Mouse (Mus musculus) neural tube, embryonic 12.5 days (tissue): ENCODE measurements around the gene Ephb3. TPM values are rescaled to one million over a fixed set of nuclear protein-coding genes. Genes with fewer than 3 reads are reported as not detected.

Experiments
- ATAC-seq: fragments of 200-750 bp; cut with Nextera tagmentation; 2 replicates; pipeline ENCODE4 v1.8.0; 2017; ENCODE audit warnings: low read depth, mild to moderate bottlenecking, moderate TSS enrichment, moderate library complexity; ENCODE audit not compliant: low FRiP score
- H3K27ac ChIP-seq: fragments of 300-500 bp; sonication (generic); 2 replicates; pipeline ENCODE4 v1.5.1; 2016
- H3K27me3 ChIP-seq: fragments of 300-500 bp; sonication (generic); replicated peaks from 2 replicates; pipeline ENCODE4 v1.6.1; 2016; ENCODE audit warnings: mild to moderate bottlenecking
- H3K36me3 ChIP-seq: fragments of 300-500 bp; sonication (generic); 2 replicates; pipeline ENCODE4 v1.6.1; 2016; ENCODE audit warnings: mild to moderate bottlenecking
- H3K4me1 ChIP-seq: fragments of 300-500 bp; sonication (generic); 2 replicates; pipeline ENCODE4 v1.6.1; 2016
- H3K4me2 ChIP-seq: fragments of 300-500 bp; sonication (generic); replicated peaks from 2 replicates; pipeline ENCODE4 v1.6.1; 2016; ENCODE audit warnings: mild to moderate bottlenecking
- H3K4me3 ChIP-seq: fragments of 300-500 bp; sonication (generic); 2 replicates; pipeline ENCODE4 v1.5.1; 2016
- H3K9ac ChIP-seq: fragments of 300-500 bp; sonication (generic); 2 replicates; pipeline ENCODE4 v1.6.1; 2016; ENCODE audit warnings: mild to moderate bottlenecking
- H3K9me3 ChIP-seq: fragments of 300-500 bp; sonication (generic); 2 replicates; pipeline ENCODE4 v1.6.1; 2016; ENCODE audit warnings: mild to moderate bottlenecking
- WGBS: fragments of 180-500 bp; shearing (Covaris S2); methylation state at CpG from one replicate; pipeline ENCODE4 v1.1.7; 2016; 5-methylcytosine and 5-hydroxymethylcytosine counted together
- polyA plus RNA-seq: library from polyadenylated mRNA; unstranded; fragments of >200 nt; fragmentation: Nextera tagmentation; extraction: Ambion mirVana; gene quantifications from 2 replicates; pipeline ENCODE4 v1.2.1, GENCODE M21; 2016

Gene Ephb3
- polyA plus RNA-seq, 1 experiment from 2014 or later: 20.4 TPM

DNA sequence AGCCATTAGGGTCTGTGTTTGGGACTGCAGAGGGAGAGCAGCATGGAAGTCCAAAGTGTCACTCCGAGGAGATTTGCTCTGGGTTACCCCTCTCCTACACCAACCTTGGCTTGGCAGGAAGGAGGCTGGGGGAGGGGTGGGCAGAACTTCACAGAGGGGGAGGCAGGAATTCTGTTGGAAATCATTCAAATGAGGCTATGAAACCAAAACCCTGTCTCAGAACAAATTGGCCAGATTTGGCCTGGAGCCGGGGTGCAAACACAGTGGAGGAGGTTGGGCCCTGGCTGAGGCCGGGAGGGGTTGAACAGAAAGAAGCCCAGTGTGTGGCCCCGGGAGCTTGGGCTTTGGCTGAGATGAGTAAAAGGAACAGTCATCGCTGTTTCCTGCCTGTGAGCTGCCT, 34.2 kb downstream of the Ephb3 start:
- Histone ChIP-seq H3K4me3 (no peak overlapping the region), H3K36me3 (no peaks in the 10 kb centered on the region), H3K27me3 (0 out of 2 replicates have a peak, but pooled peaks cover 5% of the 10 kb centered on the region), H3K27ac (no peak overlapping the region), H3K4me2 (0 out of 2 replicates have a peak overlapping the region, but pooled peaks have one; percentile 12), H3K4me1 (peaks cover 37% of the 10 kb centered on the region), H3K9me3 (no peaks in the 10 kb centered on the region), H3K9ac (no peak overlapping the region)
- ATAC-seq: peak; percentile 25; the same call in 1 of the 2 replicates
- 19% methylated on average over 5 of the region's 5 CpGs for WGBS

DNA sequence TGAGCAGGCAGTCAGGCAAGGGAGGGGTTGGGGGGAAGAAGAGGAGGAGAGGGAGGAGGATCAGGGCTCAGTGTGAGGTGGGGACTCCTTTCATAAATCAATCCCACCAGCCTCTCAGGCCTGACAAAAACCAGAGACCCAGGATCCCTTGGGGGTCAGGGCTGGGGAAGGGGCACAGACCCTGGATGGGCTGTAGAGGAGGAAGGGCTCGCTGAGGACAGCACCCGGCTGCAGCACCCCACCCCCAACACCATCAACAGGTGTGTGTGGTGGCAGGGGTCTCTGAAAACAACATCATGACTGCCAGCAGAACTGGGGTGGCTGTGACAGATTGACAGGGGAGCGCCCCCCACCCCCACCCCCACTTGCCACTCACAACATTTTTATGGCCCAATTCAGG, 36.0 kb downstream of the Ephb3 start:
- H3K27me3 ChIP-seq: 0 out of 2 replicates have a peak, but pooled peaks cover 5% of the 10 kb centered on the region
- no peak overlapping the region for H3K4me3 ChIP-seq
- H3K27ac ChIP-seq: no peak overlapping the region
- WGBS: 24% methylated on average over 3 of the region's 3 CpGs
- no peak overlapping the region for H3K4me2 ChIP-seq
- no peaks in the 10 kb centered on the region for H3K9me3 ChIP-seq
- peaks cover 40% of the 10 kb centered on the region for H3K4me1 ChIP-seq
- ATAC-seq: no peak
- no peaks in the 10 kb centered on the region for H3K36me3 ChIP-seq
- no peak overlapping the region for H3K9ac ChIP-seq

DNA sequence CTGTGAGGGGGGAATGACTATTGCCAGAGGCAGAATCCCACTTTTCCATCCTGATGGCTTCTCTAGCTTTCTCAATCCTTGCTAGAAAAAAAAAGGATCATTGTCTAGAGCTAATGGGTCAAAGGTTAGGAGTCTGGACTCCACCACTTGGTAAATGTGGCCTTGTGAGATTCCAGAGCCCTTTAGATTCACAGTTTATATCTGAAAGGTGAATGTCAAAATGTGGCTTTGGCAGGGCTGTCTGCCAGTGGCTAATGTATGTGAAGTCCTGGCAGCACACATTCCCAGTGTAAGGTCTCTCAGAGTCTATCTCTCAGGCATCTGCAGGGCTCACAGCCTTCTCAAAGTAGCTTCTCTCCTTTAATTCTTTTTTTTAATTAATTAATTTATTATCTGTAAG, 36.5 kb downstream of the Ephb3 start:
- peaks cover 45% of the 10 kb centered on the region for H3K4me1 ChIP-seq
- H3K4me3 ChIP-seq: no peak overlapping the region
- no peak overlapping the region for H3K27ac ChIP-seq
- no peak overlapping the region for H3K9ac ChIP-seq
- H3K36me3 ChIP-seq: no peaks in the 10 kb centered on the region
- H3K9me3 ChIP-seq: no peaks in the 10 kb centered on the region
- H3K4me2 ChIP-seq: no peak overlapping the region
- no peak for ATAC-seq
- 0 out of 2 replicates have a peak, but pooled peaks cover 5% of the 10 kb centered on the region for H3K27me3 ChIP-seq

DNA sequence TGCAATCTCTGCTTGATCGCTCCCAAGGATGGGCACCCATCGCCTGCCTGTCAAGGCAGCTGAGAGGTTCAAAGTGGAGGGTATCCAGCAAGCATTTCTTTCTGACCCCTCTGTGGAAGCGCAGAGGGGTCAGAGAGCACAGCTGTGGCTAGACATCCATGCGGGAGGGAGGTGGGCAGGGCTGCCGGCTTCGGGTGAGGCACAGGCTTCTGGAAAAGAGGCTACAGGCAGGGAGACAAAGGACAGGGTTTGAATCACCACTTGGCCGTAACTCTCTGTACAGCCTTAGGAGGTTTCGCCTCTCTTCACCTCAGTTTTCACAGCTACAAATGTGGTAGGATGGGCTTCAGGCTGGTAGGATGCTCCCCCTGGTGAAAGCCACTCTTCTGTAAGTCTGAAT, 38.4 kb downstream of the Ephb3 start:
- H3K4me3 ChIP-seq: no peak overlapping the region
- H3K4me1 ChIP-seq: peaks cover 60% of the 10 kb centered on the region
- peaks cover 19% of the 10 kb centered on the region for H3K27me3 ChIP-seq
- no peak for ATAC-seq
- H3K9me3 ChIP-seq: no peaks in the 10 kb centered on the region
- WGBS: 29% methylated on average over 8 of the region's 8 CpGs
- no peak overlapping the region for H3K4me2 ChIP-seq
- H3K9ac ChIP-seq: no peak overlapping the region
- no peaks in the 10 kb centered on the region for H3K36me3 ChIP-seq
- H3K27ac ChIP-seq: no peak overlapping the region

- no peak for ATAC-seq
- Histone ChIP-seq H3K9me3 (no peaks in the 10 kb centered on the region), H3K27ac (no peak overlapping the region), H3K4me2 (no peak overlapping the region), H3K4me3 (no peak overlapping the region), H3K27me3 (peaks cover 37% of the 10 kb centered on the region), H3K4me1 (peaks cover 55% of the 10 kb centered on the region), H3K9ac (no peak overlapping the region), H3K36me3 (no peaks in the 10 kb centered on the region)
- 57% methylated on average over 3 of the region's 3 CpGs for WGBS
Observed at GRCm38 (mm10) chr16:21244803-21245202, 40.2 kb downstream of the Ephb3 start.

- H3K4me1 ChIP-seq: peaks cover 50% of the 10 kb centered on the region
- WGBS: 19% methylated on average over 7 of the region's 7 CpGs
Observed at GRCm38 (mm10) chr16:21245387-21245786, 40.8 kb downstream of the Ephb3 start.

DNA sequence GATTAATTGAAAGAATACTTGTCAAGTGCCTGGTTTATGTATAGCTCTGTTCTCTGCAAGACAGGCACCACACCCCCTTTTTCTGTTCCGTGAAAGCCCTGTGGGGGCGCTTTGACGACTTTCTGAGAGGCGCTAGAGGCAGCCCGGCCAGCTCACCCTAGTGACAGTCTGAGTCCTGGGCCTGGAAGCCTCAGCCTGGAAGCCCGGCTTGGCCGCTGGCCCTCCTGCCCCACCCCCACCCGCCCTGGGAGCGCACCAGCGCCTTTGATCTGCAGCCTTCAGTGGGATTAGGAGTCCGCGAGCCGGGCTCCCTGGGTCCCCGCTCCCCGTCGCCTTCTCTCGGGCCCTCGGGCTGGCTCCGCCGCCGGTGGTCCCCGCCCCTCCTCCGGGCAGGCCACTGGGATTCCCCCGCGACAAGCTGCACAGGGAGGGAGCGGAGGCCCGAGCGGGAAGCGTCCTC, 41.4 kb downstream of the Ephb3 start:
- Histone ChIP-seq H3K4me2 (peak overlapping the region; percentile 86), H3K9ac (peak overlapping the region; percentile 56), H3K4me1 (peaks cover 45% of the 10 kb centered on the region), H3K36me3 (no peaks in the 10 kb centered on the region), H3K9me3 (no peaks in the 10 kb centered on the region), H3K4me3 (peak overlapping the region; percentile 42), H3K27me3 (peaks cover 45% of the 10 kb centered on the region), H3K27ac (no peak overlapping the region)
- WGBS: under 1% methylated on average over 29 of the region's 29 CpGs
- peak; percentile 70 for ATAC-seq

More at GRCm38 (mm10) chr16:21245387-21245786, 40.8 kb downstream of the Ephb3 start:
- ATAC-seq: no peak
- H3K27me3 ChIP-seq: peaks cover 42% of the 10 kb centered on the region
- no peak overlapping the region for H3K4me3 ChIP-seq
- no peak overlapping the region for H3K27ac ChIP-seq
- no peak overlapping the region for H3K9ac ChIP-seq
- H3K4me2 ChIP-seq: peak overlapping the region; percentile 86; the same call in 1 of the 2 replicates
- H3K36me3 ChIP-seq: no peaks in the 10 kb centered on the region
- H3K9me3 ChIP-seq: no peaks in the 10 kb centered on the region

- H3K4me1 ChIP-seq: peaks cover 43% of the 10 kb centered on the region
- H3K27me3 ChIP-seq: peaks cover 45% of the 10 kb centered on the region
- H3K36me3 ChIP-seq: no peaks in the 10 kb centered on the region
- peak overlapping the region; percentile 86 for H3K4me2 ChIP-seq
- 1% methylated on average over 33 of the region's 33 CpGs for WGBS
- no peaks in the 10 kb centered on the region for H3K9me3 ChIP-seq
- peak overlapping the region; percentile 56 for H3K9ac ChIP-seq
- peak; percentile 54 for ATAC-seq
- H3K27ac ChIP-seq: no peak overlapping the region
- peak overlapping the region; percentile 42 for H3K4me3 ChIP-seq
Observed at GRCm38 (mm10) chr16:21246391-21247036, 42.0 kb downstream of the Ephb3 start.

DNA sequence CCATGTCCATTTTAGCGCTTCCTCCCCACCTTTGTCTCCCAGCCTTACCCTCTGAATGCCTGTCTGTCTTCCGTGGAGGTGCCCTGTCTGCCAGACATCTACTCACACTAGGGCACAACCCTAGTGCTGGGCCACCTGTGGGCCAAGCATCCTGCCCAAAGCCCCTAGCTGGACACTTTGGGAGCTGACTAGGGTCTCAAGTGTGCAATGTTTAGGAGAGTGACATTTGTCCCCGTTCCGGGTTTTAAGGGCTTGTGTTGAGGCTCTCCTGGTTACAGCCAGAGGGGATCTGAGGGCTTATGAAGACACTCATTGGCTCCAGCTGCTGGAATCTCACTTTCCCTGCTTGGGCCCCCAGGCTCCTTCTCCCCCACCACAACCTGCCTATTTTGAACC, 42.5 kb downstream of the Ephb3 start:
- H3K9me3 ChIP-seq: no peaks in the 10 kb centered on the region
- H3K36me3 ChIP-seq: no peaks in the 10 kb centered on the region
- H3K4me2 ChIP-seq: peak overlapping the region; percentile 86
- H3K4me1 ChIP-seq: peaks cover 43% of the 10 kb centered on the region
- H3K9ac ChIP-seq: no peak overlapping the region
- no peak overlapping the region; the same call in 1 of the 2 replicates for H3K4me3 ChIP-seq
- H3K27ac ChIP-seq: no peak overlapping the region
- peak; percentile 18; the same call in 1 of the 2 replicates for ATAC-seq
- peaks cover 45% of the 10 kb centered on the region for H3K27me3 ChIP-seq
- under 1% methylated on average over 4 of the region's 4 CpGs for WGBS

GRCm38 (mm10) chr16:21247871-21248712, 43.5 kb downstream of the Ephb3 start:
- H3K4me1 ChIP-seq: peaks cover 37% of the 10 kb centered on the region
- peak overlapping the region; percentile 51 for H3K9ac ChIP-seq
- H3K9me3 ChIP-seq: no peaks in the 10 kb centered on the region
- peak overlapping the region; percentile 78 for H3K4me2 ChIP-seq
- H3K36me3 ChIP-seq: no peaks in the 10 kb centered on the region
- H3K27me3 ChIP-seq: peaks cover 40% of the 10 kb centered on the region
- 3% methylated on average over 38 of the region's 38 CpGs for WGBS
- H3K4me3 ChIP-seq: peak overlapping the region; percentile 36
- ATAC-seq: 0 out of 2 replicates have a peak, but pooled peaks have one; percentile 5
- H3K27ac ChIP-seq: no peak overlapping the region

GRCm38 (mm10) chr16:21248713-21249531, 44.4 kb downstream of the Ephb3 start:
- Histone ChIP-seq H3K36me3 (no peaks in the 10 kb centered on the region), H3K4me3 (peak overlapping the region; percentile 36), H3K27me3 (peaks cover 40% of the 10 kb centered on the region), H3K4me2 (peak overlapping the region; percentile 78), H3K9me3 (no peaks in the 10 kb centered on the region), H3K27ac (no peak overlapping the region), H3K9ac (peak overlapping the region; percentile 51), H3K4me1 (peaks cover 35% of the 10 kb centered on the region)
- WGBS: 6% methylated on average over 39 of the region's 39 CpGs
- ATAC-seq: 0 out of 2 replicates have a peak, but pooled peaks have one; percentile 1
